Mouse (Mus musculus) neural tube, embryonic 12.5 days (tissue): ENCODE results near the gene Zfp760. TPM values are rescaled to one million over a fixed set of nuclear protein-coding genes. Genes with fewer than 3 reads are reported as not detected.
"Not testable (repeated sequence)": the region's sequence is repeated elsewhere in the genome, so short reads cannot be mapped to it uniquely, and the experiment has no call there.

Experiments
- ATAC-seq: fragments of 200-750 bp; cut with Nextera tagmentation; 2 replicates; pipeline ENCODE4 v1.8.0; 2017; ENCODE audit warnings: low read depth, mild to moderate bottlenecking, moderate TSS enrichment, moderate library complexity; ENCODE audit not compliant: low FRiP score
- H3K27ac ChIP-seq: fragments of 300-500 bp; sonication (generic); 2 replicates; pipeline ENCODE4 v1.5.1; 2016
- H3K27me3 ChIP-seq: fragments of 300-500 bp; sonication (generic); replicated peaks from 2 replicates; pipeline ENCODE4 v1.6.1; 2016; ENCODE audit warnings: mild to moderate bottlenecking
- H3K36me3 ChIP-seq: fragments of 300-500 bp; sonication (generic); 2 replicates; pipeline ENCODE4 v1.6.1; 2016; ENCODE audit warnings: mild to moderate bottlenecking
- H3K4me1 ChIP-seq: fragments of 300-500 bp; sonication (generic); 2 replicates; pipeline ENCODE4 v1.6.1; 2016
- H3K4me2 ChIP-seq: fragments of 300-500 bp; sonication (generic); replicated peaks from 2 replicates; pipeline ENCODE4 v1.6.1; 2016; ENCODE audit warnings: mild to moderate bottlenecking
- H3K4me3 ChIP-seq: fragments of 300-500 bp; sonication (generic); 2 replicates; pipeline ENCODE4 v1.5.1; 2016
- H3K9ac ChIP-seq: fragments of 300-500 bp; sonication (generic); 2 replicates; pipeline ENCODE4 v1.6.1; 2016; ENCODE audit warnings: mild to moderate bottlenecking
- H3K9me3 ChIP-seq: fragments of 300-500 bp; sonication (generic); 2 replicates; pipeline ENCODE4 v1.6.1; 2016; ENCODE audit warnings: mild to moderate bottlenecking
- WGBS: fragments of 180-500 bp; shearing (Covaris S2); methylation state at CpG from one replicate; pipeline ENCODE4 v1.1.7; 2016; 5-methylcytosine and 5-hydroxymethylcytosine counted together
- polyA plus RNA-seq: library from polyadenylated mRNA; unstranded; fragments of >200 nt; fragmentation: Nextera tagmentation; extraction: Ambion mirVana; gene quantifications from 2 replicates; pipeline ENCODE4 v1.2.1, GENCODE M21; 2016

The Zfp760 gene
- 15.9 and 16.2 TPM in 2 replicates for polyA plus RNA-seq

DNA sequence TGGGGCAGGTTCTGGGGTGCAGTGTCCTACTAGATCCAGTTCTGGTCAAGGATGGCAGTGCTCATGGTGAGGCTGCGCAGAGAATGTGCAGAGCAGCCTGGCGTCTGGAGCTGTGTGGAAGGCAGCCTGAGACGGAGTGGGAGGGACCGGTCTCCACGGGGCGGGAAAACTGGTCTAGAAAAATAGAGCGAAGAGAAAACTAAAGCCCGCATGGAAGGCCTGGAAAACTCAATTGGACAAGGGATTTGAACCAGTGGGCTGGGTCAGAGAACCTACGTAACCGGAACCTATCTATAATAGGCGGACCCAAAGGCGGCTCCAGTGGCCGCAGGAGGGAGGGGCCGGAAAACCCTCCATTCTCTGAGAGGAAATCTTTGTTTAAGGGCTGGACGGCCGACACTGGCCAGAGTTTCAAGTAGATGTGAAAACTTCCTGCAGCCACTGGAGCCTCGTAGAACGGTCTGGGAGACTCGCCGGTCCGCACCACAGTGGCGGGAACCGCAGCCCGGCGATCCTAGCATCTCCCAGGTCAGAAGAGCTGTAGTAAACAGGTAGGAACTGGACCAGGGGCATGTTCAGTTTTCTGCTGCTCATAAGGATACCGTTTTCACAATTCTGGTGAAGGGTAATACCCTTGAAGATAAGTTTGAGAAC lies at the start of gene Zfp760:
Gene Zfp760, plus strand, starts transcription at position 399 of the 654 bp plus-strand sequence.
- H3K4me2 ChIP-seq = peak within 1 kb of the TSS; percentile 61
- H3K27ac ChIP-seq = peak within 1 kb of the TSS; percentile 67
- H3K9ac ChIP-seq = peak within 1 kb of the TSS; percentile 67
- H3K4me3 ChIP-seq = peak within 1 kb of the TSS; percentile 60
- ATAC-seq = peak; percentile 95
- H3K36me3 ChIP-seq = peaks cover 12% of the 10 kb centered on the region
- WGBS = 6% methylated on average over 26 of the region's 26 CpGs
- no peaks in the 10 kb centered on the region for H3K27me3 ChIP-seq
- H3K4me1 ChIP-seq = peaks cover 8% of the 10 kb centered on the region; the same call in 1 of the 2 replicates
- H3K9me3 ChIP-seq = no peaks in the 10 kb centered on the region

DNA sequence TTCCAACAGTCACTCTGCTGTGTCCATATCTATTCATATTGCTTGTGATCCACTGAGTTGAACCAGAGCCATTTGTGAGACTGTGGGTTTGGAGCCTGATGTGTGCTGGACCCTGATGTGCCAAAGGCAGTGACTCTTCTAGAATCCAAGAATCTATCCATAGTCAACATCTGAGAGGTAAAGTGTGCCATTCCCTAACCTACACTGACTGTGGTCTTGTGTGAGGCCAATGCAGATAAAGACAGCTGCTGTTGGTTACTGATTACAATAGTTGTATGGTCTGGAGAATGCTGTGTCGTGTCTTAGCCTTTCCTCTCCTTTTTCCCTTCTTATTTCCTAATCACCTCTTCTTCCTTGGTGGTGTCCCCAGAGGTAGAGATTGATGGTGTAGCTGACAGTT lies 28.7 kb upstream of the Zfp760 start:
- not testable (repeated sequence) for H3K4me1 ChIP-seq, H3K27ac ChIP-seq, H3K4me3 ChIP-seq, H3K27me3 ChIP-seq, H3K9me3 ChIP-seq, H3K36me3 ChIP-seq, H3K9ac ChIP-seq, H3K4me2 ChIP-seq
- ATAC-seq = 0 out of 2 replicates have a peak, but pooled peaks have one; percentile 0
- WGBS = 27% methylated on average over 1 of the region's 1 CpGs

GRCm38 (mm10) chr17:21679273-21680018 lies 28.1 kb upstream of the Zfp760 start:
- no peaks in the 10 kb centered on the region for H3K27me3 ChIP-seq
- H3K27ac ChIP-seq = no peak overlapping the region
- peak; percentile 99 for ATAC-seq
- H3K9me3 ChIP-seq = no peaks in the 10 kb centered on the region
- peak overlapping the region; percentile 44 for H3K4me3 ChIP-seq
- peaks cover 1% of the 10 kb centered on the region for H3K36me3 ChIP-seq
- 6% methylated on average over 9 of the region's 9 CpGs for WGBS
- H3K9ac ChIP-seq = peak overlapping the region; percentile 40
- H3K4me2 ChIP-seq = peak overlapping the region; percentile 57
- no peaks in the 10 kb centered on the region for H3K4me1 ChIP-seq

- peak; percentile 89 for ATAC-seq
- H3K27ac ChIP-seq, H3K27me3 ChIP-seq, H3K9me3 ChIP-seq, H3K4me1 ChIP-seq, H3K36me3 ChIP-seq: not testable (repeated sequence)
- Histone ChIP-seq H3K4me2 (peak overlapping the region; percentile 57), H3K9ac (peak overlapping the region; percentile 40), H3K4me3 (peak overlapping the region; percentile 44)
- WGBS = 0% methylated on average over 10 of the region's 10 CpGs
Observed at GRCm38 (mm10) chr17:21680019-21680376, 27.5 kb upstream of the Zfp760 start.

DNA sequence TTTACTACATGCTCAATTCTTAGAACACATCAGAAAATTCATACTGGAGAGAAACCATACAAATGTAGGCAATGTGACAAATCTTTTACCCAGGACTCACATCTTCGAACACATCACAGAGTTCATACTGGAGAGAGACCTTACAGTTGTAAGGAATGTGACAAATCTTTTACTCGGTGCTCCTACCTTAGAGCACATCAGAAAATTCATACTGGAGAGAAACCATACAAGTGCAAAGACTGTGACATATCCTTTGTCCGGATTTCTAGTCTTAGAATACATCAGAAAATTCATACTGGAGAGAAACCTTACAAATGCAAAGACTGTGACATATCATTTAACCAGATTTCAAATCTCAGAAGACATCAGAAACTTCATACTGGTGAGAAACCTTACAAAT lies 16.0 kb upstream of the Zfp760 start, which contains the start of gene Gm10226:
Gene Gm10226, plus strand, starts transcription at position 301 of the 400 bp plus-strand sequence.
- 94% methylated on average over 3 of the region's 3 CpGs for WGBS
- ATAC-seq = no peak
- peaks cover 37% of the 10 kb centered on the region for H3K36me3 ChIP-seq

DNA sequence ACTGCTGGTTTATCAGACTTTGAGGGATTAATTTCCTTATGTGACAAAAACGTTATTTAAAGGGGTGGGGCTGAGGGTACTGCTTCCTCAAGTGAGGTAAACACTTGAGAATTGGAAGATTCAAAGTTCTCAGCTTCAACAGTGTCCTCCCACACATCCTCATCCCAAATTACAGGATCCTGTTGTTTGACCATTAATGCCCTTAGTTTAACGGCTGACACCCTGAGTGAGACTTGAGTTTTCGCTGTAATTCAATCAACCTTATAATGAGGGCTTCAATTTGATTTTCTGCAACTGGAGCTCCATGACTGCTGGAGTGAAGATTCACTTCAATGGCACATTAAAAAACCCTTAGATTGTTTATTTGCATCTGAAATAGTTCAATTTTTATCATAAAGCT lies 14.2 kb upstream of the Zfp760 start:
- no peak for ATAC-seq
- WGBS = 83% methylated on average over 3 of the region's 3 CpGs

More for the DNA sequence above, 16.0 kb upstream of the Zfp760 start, which contains the start of gene Gm10226:
- H3K27me3 ChIP-seq = no peaks in the 10 kb centered on the region
- no peak within 1 kb of the TSS for H3K4me3 ChIP-seq
- H3K9ac ChIP-seq = no peak within 1 kb of the TSS
- H3K27ac ChIP-seq = no peak within 1 kb of the TSS
- no peak within 1 kb of the TSS for H3K4me2 ChIP-seq
- no peaks in the 10 kb centered on the region for H3K9me3 ChIP-seq
- H3K4me1 ChIP-seq = no peaks in the 10 kb centered on the region

GRCm38 (mm10) chr17:21696073-21696472 lies 11.5 kb upstream of the Zfp760 start:
- Histone ChIP-seq H3K9ac (no peak overlapping the region), H3K27ac (no peak overlapping the region), H3K27me3 (no peaks in the 10 kb centered on the region), H3K4me2 (no peak overlapping the region), H3K9me3 (no peaks in the 10 kb centered on the region), H3K36me3 (peaks cover 15% of the 10 kb centered on the region), H3K4me3 (no peak overlapping the region), H3K4me1 (no peaks in the 10 kb centered on the region)
- no peak for ATAC-seq

More for the DNA sequence above, 14.2 kb upstream of the Zfp760 start:
- Histone ChIP-seq H3K36me3 (peaks cover 37% of the 10 kb centered on the region), H3K9me3 (no peaks in the 10 kb centered on the region), H3K4me2 (no peak overlapping the region), H3K4me3 (no peak overlapping the region), H3K27me3 (no peaks in the 10 kb centered on the region), H3K4me1 (no peaks in the 10 kb centered on the region), H3K9ac (no peak overlapping the region), H3K27ac (no peak overlapping the region)

- H3K36me3 ChIP-seq = no peaks in the 10 kb centered on the region
- H3K9me3 ChIP-seq = no peaks in the 10 kb centered on the region
- no peaks in the 10 kb centered on the region for H3K4me1 ChIP-seq
- no peaks in the 10 kb centered on the region for H3K27me3 ChIP-seq
- no peak overlapping the region for H3K4me3 ChIP-seq
- no peak overlapping the region for H3K9ac ChIP-seq
- H3K4me2 ChIP-seq = no peak overlapping the region
- H3K27ac ChIP-seq = no peak overlapping the region
- 60% methylated on average over 5 of the region's 5 CpGs for WGBS
- ATAC-seq = no peak
Observed at GRCm38 (mm10) chr17:21702281-21703240, 5.0 kb upstream of the Zfp760 start.

- no peak overlapping the region for H3K27ac ChIP-seq
- no peak overlapping the region for H3K4me2 ChIP-seq
- no peaks in the 10 kb centered on the region for H3K36me3 ChIP-seq
- WGBS = 85% methylated on average over 1 of the region's 1 CpGs
- ATAC-seq = no peak
- peaks cover 2% of the 10 kb centered on the region; the same call in 1 of the 2 replicates for H3K4me1 ChIP-seq
- H3K4me3 ChIP-seq = no peak overlapping the region
- no peaks in the 10 kb centered on the region for H3K9me3 ChIP-seq
- H3K9ac ChIP-seq = no peak overlapping the region
- no peaks in the 10 kb centered on the region for H3K27me3 ChIP-seq
Observed at GRCm38 (mm10) chr17:21703414-21703813, 4.1 kb upstream of the Zfp760 start.

DNA sequence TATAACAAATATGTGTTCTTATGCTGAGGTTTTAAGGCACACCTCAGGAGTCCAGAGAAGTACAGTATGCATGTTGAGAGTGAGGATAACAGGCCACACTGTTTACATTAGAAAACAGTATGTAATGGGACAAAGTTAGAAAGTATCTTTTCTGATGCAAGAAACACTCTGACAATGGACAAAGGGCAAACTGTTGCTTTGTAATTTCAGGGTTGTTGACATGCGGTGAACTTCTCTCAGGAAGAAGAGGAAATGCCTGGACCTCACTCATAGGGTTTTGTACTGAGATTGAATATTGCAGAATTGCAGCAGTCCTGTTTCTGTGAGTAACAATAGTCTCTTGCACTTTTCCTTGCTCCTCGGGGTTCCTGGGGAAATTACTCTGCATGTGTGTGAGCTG lies 860 bp downstream of the Zfp760 start:
- H3K9me3 ChIP-seq = no peaks in the 10 kb centered on the region
- 45% methylated on average over 2 of the region's 2 CpGs for WGBS
- peak overlapping the region; percentile 67 for H3K9ac ChIP-seq
- H3K4me1 ChIP-seq = peaks cover 8% of the 10 kb centered on the region; the same call in 1 of the 2 replicates
- peak overlapping the region; percentile 60 for H3K4me3 ChIP-seq
- H3K36me3 ChIP-seq = peaks cover 16% of the 10 kb centered on the region
- no peaks in the 10 kb centered on the region for H3K27me3 ChIP-seq
- H3K4me2 ChIP-seq = peak overlapping the region; percentile 61
- H3K27ac ChIP-seq = no peak overlapping the region
- ATAC-seq = no peak

DNA sequence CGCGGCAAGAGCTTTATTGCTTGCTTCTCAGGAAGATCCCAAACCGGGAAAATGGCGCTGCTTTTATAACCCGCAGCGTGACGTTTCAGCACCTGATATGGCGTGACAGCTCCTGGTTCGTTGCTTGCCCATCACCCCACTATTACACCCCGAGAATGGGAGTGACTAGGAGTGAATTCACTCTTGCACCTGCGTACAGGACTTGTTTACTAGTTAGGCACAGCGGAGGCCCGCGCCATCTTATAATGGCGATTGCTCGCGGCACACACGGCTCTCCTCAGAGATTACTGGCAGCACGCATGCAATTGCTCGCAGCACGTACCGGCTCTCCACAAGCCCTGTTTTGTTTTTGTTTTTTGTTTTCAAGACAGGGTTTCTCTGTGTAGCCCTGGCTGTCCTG lies 23.0 kb downstream of the Zfp760 start, which contains the start of gene Zfp229:
Gene Zfp229, plus strand, starts transcription at position 301 of the 400 bp plus-strand sequence.
- not testable (repeated sequence) for H3K36me3 ChIP-seq, H3K4me1 ChIP-seq, H3K27me3 ChIP-seq, H3K27ac ChIP-seq, H3K9me3 ChIP-seq, ATAC-seq, H3K4me3 ChIP-seq, H3K4me2 ChIP-seq, H3K9ac ChIP-seq
- 90% methylated on average over 18 of the region's 22 CpGs for WGBS
